Mouse (Mus musculus): ENCODE measurements around the gene Pttg1ip. TPM values are rescaled to one million over a fixed set of nuclear protein-coding genes. Genes with fewer than 3 reads are reported as not detected.

The Pttg1ip gene
- polyA plus RNA-seq, 1 experiment, result 321 TPM

- Histone ChIP-seq H3K27ac (ENCODE audit: insufficient read depth, low read depth, low read length) (no peak overlapping the region), H3K4me3 (ENCODE audit: insufficient read depth, low read depth, low read length) (no peak overlapping the region), H3K27me3 (replicated peaks; ENCODE audit: control insufficient read depth, insufficient read depth, low read length) (no peaks in the 10 kb centered on the region), H3K36me3 (ENCODE audit: control insufficient read depth, insufficient read depth, low read length) (no peaks in the 10 kb centered on the region), H3K4me1 (ENCODE audit: control insufficient read depth, insufficient read depth, low read length) (peaks cover 20% of the 10 kb centered on the region)
- no peak for TF ChIP-seq POLR2A (IDR thresholded peaks at IDR 0.05; ENCODE audit: low read depth, low read length)
- no peak for TF ChIP-seq CTCF (conservative IDR thresholded peaks at IDR 0.05; ENCODE audit: insufficient read depth, insufficient read length, low read depth, low read length)
- WGBS, result 57% methylated on average over 7 of the region's 7 CpGs
- no peak for DNase-seq
Measured at GRCm38 (mm10) chr10:77569481-77569880, 12.0 kb upstream of the Pttg1ip start.

GRCm38 (mm10) chr10:77569973-77570658 is 11.4 kb upstream of the Pttg1ip start:
- H3K4me3 ChIP-seq (ENCODE audit: insufficient read depth, low read depth, low read length), result no peak overlapping the region
- 34% methylated on average over 6 of the region's 6 CpGs for WGBS
- no peak overlapping the region; the same call in none of the 2 replicates for H3K27ac ChIP-seq (ENCODE audit: insufficient read depth, low read depth, low read length)
- no peaks in the 10 kb centered on the region for H3K36me3 ChIP-seq (ENCODE audit: control insufficient read depth, insufficient read depth, low read length)
- no peak for TF ChIP-seq CTCF (conservative IDR thresholded peaks at IDR 0.05; ENCODE audit: insufficient read depth, insufficient read length, low read depth, low read length)
- TF ChIP-seq POLR2A (IDR thresholded peaks at IDR 0.05; ENCODE audit: low read depth, low read length), result no peak
- peaks cover 20% of the 10 kb centered on the region for H3K4me1 ChIP-seq (ENCODE audit: control insufficient read depth, insufficient read depth, low read length)
- DNase-seq, result peak; percentile 82
- no peaks in the 10 kb centered on the region for H3K27me3 ChIP-seq (replicated peaks; ENCODE audit: control insufficient read depth, insufficient read depth, low read length)

GRCm38 (mm10) chr10:77572225-77572624 is 9.3 kb upstream of the Pttg1ip start:
- TF ChIP-seq POLR2A (IDR thresholded peaks at IDR 0.05; ENCODE audit: low read depth, low read length), result no peak
- TF ChIP-seq CTCF (conservative IDR thresholded peaks at IDR 0.05; ENCODE audit: insufficient read depth, insufficient read length, low read depth, low read length), result peak; percentile 35; the same call in 1 of the 2 replicates
- no peak for DNase-seq
- 37% methylated on average over 3 of the region's 3 CpGs for WGBS
- H3K4me1 ChIP-seq (ENCODE audit: control insufficient read depth, insufficient read depth, low read length), result peaks cover 16% of the 10 kb centered on the region
- no peaks in the 10 kb centered on the region for H3K27me3 ChIP-seq (replicated peaks; ENCODE audit: control insufficient read depth, insufficient read depth, low read length)
- no peak overlapping the region for H3K4me3 ChIP-seq (ENCODE audit: insufficient read depth, low read depth, low read length)
- no peaks in the 10 kb centered on the region for H3K36me3 ChIP-seq (ENCODE audit: control insufficient read depth, insufficient read depth, low read length)
- no peak overlapping the region for H3K27ac ChIP-seq (ENCODE audit: insufficient read depth, low read depth, low read length)

GRCm38 (mm10) chr10:77573162-77573561 is 8.4 kb upstream of the Pttg1ip start:
- no peak overlapping the region for H3K4me3 ChIP-seq (ENCODE audit: insufficient read depth, low read depth, low read length)
- no peak overlapping the region for H3K27ac ChIP-seq (ENCODE audit: insufficient read depth, low read depth, low read length)

GRCm38 (mm10) chr10:77580027-77580920 is 1.2 kb upstream of the Pttg1ip start:
- H3K27me3 ChIP-seq (replicated peaks; ENCODE audit: control insufficient read depth, insufficient read depth, low read length), result no peaks in the 10 kb centered on the region
- TF ChIP-seq POLR2A (IDR thresholded peaks at IDR 0.05; ENCODE audit: low read depth, low read length) (no peak), CTCF (conservative IDR thresholded peaks at IDR 0.05; ENCODE audit: insufficient read depth, insufficient read length, low read depth, low read length) (no peak)
- no peak overlapping the region for H3K27ac ChIP-seq (ENCODE audit: insufficient read depth, low read depth, low read length)
- no peaks in the 10 kb centered on the region for H3K36me3 ChIP-seq (ENCODE audit: control insufficient read depth, insufficient read depth, low read length)
- H3K4me1 ChIP-seq (ENCODE audit: control insufficient read depth, insufficient read depth, low read length), result peaks cover 6% of the 10 kb centered on the region; the same call in 1 of the 2 replicates
- no peak for DNase-seq
- whole genome bisulfite sequencing, result 60% methylated on average over 10 of the region's 10 CpGs
- no peak overlapping the region for H3K4me3 ChIP-seq (ENCODE audit: insufficient read depth, low read depth, low read length)

More at GRCm38 (mm10) chr10:77573162-77573561, 8.4 kb upstream of the Pttg1ip start:
- TF ChIP-seq POLR2A (IDR thresholded peaks at IDR 0.05; ENCODE audit: low read depth, low read length) (no peak), CTCF (conservative IDR thresholded peaks at IDR 0.05; ENCODE audit: insufficient read depth, insufficient read length, low read depth, low read length) (no peak)
- peaks cover 16% of the 10 kb centered on the region for H3K4me1 ChIP-seq (ENCODE audit: control insufficient read depth, insufficient read depth, low read length)
- H3K27me3 ChIP-seq (replicated peaks; ENCODE audit: control insufficient read depth, insufficient read depth, low read length), result no peaks in the 10 kb centered on the region
- 40% methylated on average over 1 of the region's 1 CpGs for WGBS
- no peaks in the 10 kb centered on the region for H3K36me3 ChIP-seq (ENCODE audit: control insufficient read depth, insufficient read depth, low read length)
- DNase-seq, result peak; percentile 32

GRCm38 (mm10) chr10:77581023-77581407 is 505 bp upstream of the Pttg1ip start:
- H3K36me3 ChIP-seq (ENCODE audit: control insufficient read depth, insufficient read depth, low read length), result no peaks in the 10 kb centered on the region
- H3K4me1 ChIP-seq (ENCODE audit: control insufficient read depth, insufficient read depth, low read length), result peaks cover 12% of the 10 kb centered on the region; the same call in 1 of the 2 replicates
- DNase-seq, result no peak
- H3K27ac ChIP-seq (ENCODE audit: insufficient read depth, low read depth, low read length), result peak overlapping the region; percentile 61
- no peaks in the 10 kb centered on the region for H3K27me3 ChIP-seq (replicated peaks; ENCODE audit: control insufficient read depth, insufficient read depth, low read length)
- TF ChIP-seq POLR2A (IDR thresholded peaks at IDR 0.05; ENCODE audit: low read depth, low read length) (no peak), CTCF (conservative IDR thresholded peaks at IDR 0.05; ENCODE audit: insufficient read depth, insufficient read length, low read depth, low read length) (no peak)
- H3K4me3 ChIP-seq (ENCODE audit: insufficient read depth, low read depth, low read length), result peak overlapping the region; percentile 42; the same call in 1 of the 2 replicates
- 7% methylated on average over 8 of the region's 8 CpGs for WGBS

GRCm38 (mm10) chr10:77582285-77582618 is 732 bp downstream of the Pttg1ip start:
- 5% methylated on average over 8 of the region's 8 CpGs for WGBS

More at GRCm38 (mm10) chr10:77582285-77582618, 732 bp downstream of the Pttg1ip start:
- Histone ChIP-seq H3K4me1 (ENCODE audit: control insufficient read depth, insufficient read depth, low read length) (peaks cover 24% of the 10 kb centered on the region), H3K36me3 (ENCODE audit: control insufficient read depth, insufficient read depth, low read length) (no peaks in the 10 kb centered on the region), H3K4me3 (ENCODE audit: insufficient read depth, low read depth, low read length) (peak overlapping the region; percentile 81), H3K27ac (ENCODE audit: insufficient read depth, low read depth, low read length) (peak overlapping the region; percentile 95), H3K27me3 (replicated peaks; ENCODE audit: control insufficient read depth, insufficient read depth, low read length) (no peaks in the 10 kb centered on the region)
- no peak for DNase-seq
- TF ChIP-seq CTCF (conservative IDR thresholded peaks at IDR 0.05; ENCODE audit: insufficient read depth, insufficient read length, low read depth, low read length) (no peak), POLR2A (IDR thresholded peaks at IDR 0.05; ENCODE audit: low read depth, low read length) (no peak)

Measured in kidney, adult 2 months (tissue).